ENCODE assay signal across 21 mouse cellular contexts in genomic region chr4:134164591-134164990, GRCm38 (mm10). TPM values are rescaled to one million over a fixed set of nuclear protein-coding genes. Genes with fewer than 3 reads are reported as not detected.
DNase-seq lines count a peak whose midpoint lies in the region; ATAC-seq and TF ChIP-seq lines count a peak whose summit lies in the region.
"Had no signal": no experiment of that assay in that cellular context is flagged by ENCODE, and none has a peak within 500 bp of the region (broad histone marks: within the 10 kb centered on the region; RNA-seq: fewer than 3 reads in every experiment).

No protein-coding gene starts in this region.

- no peak overlapping the region for H3K4me3 ChIP-seq in heart, adult 2 months
- H3K4me3 ChIP-seq in kidney, embryonic 16.5 days (ENCODE audit: low read length): peak overlapping the region; percentile 6; the same call in 1 of the 2 replicates
- no peak overlapping the region for H3K4me3 ChIP-seq in embryonic facial prominence, embryonic 15.5 days (replicated peaks)
- peak overlapping the region; percentile 0; the same call in 1 of the 2 replicates for H3K4me3 ChIP-seq in liver, embryonic 15.5 days (replicated peaks)
- no peak overlapping the region for H3K4me3 ChIP-seq in forebrain, embryonic 10.5 days
- H3K4me3 ChIP-seq: embryonic facial prominence, embryonic 12.5 days; forebrain, embryonic 13.5 days; megakaryocyte, embryonic 14.5 days; neural tube, embryonic 12.5 days had no signal

- no peaks in the 10 kb centered on the region; the same call in 1 of the 2 replicates for H3K79me2 ChIP-seq in heart, adult 2 months (replicated peaks; ENCODE audit: control insufficient read depth, insufficient read depth, low read length)

- 0 out of 2 replicates have a peak overlapping the region, but pooled peaks have one; percentile 21 for H3K4me2 ChIP-seq in kidney, embryonic 16.5 days (replicated peaks; ENCODE audit: low read depth, low read length)
- no peak overlapping the region for H3K4me2 ChIP-seq in embryonic facial prominence, embryonic 15.5 days (replicated peaks)
- peak overlapping the region; percentile 43 for H3K4me2 ChIP-seq in liver, embryonic 15.5 days
- H3K4me2 ChIP-seq: embryonic facial prominence, embryonic 12.5 days; forebrain, embryonic 13.5 days; lung, embryonic 14.5 days; neural tube, embryonic 12.5 days had no signal

- no peak for TF ChIP-seq POLR2A in heart, adult 2 months (IDR thresholded peaks at IDR 0.05; ENCODE audit: insufficient read depth, low read depth, low read length)

- H3K4me1 ChIP-seq in heart, adult 2 months (ENCODE audit: control insufficient read depth, insufficient read depth, low read length): 0 out of 2 replicates have a peak, but pooled peaks cover 1% of the 10 kb centered on the region
- H3K4me1 ChIP-seq in kidney, embryonic 16.5 days (ENCODE audit: insufficient read depth, low read length): no peaks in the 10 kb centered on the region
- H3K4me1 ChIP-seq in embryonic facial prominence, embryonic 15.5 days: 0 out of 2 replicates have a peak, but pooled peaks cover 9% of the 10 kb centered on the region
- peaks cover 24% of the 10 kb centered on the region for H3K4me1 ChIP-seq in liver, embryonic 15.5 days (replicated peaks)
- H3K4me1 ChIP-seq in forebrain, embryonic 10.5 days: no peaks in the 10 kb centered on the region
- H3K4me1 ChIP-seq: embryonic facial prominence, embryonic 12.5 days; forebrain, embryonic 13.5 days; neural tube, embryonic 12.5 days had no signal

- DNase-seq in heart, adult 2 months: no peak
- DNase-seq in heart, postnatal 25 days (ENCODE audit: low spot score): no peak
- DNase-seq in kidney, postnatal 25 days: no peak
- no peak for DNase-seq in adrenal gland, adult 2 months
- no peak for DNase-seq in forebrain, embryonic 10.5 days (ENCODE audit: extremely low spot score, low spot score)
- DNase-seq: cerebellum, postnatal 25 days; layer of hippocampus, adult 9-11 months; lung, embryonic 14.5 days; thymus, adult 18-20 months had no signal

- peak overlapping the region; percentile 41 for H3K27ac ChIP-seq in heart, adult 2 months
- peak overlapping the region; percentile 54 for H3K27ac ChIP-seq in kidney, embryonic 16.5 days (ENCODE audit: low read length)
- 0 out of 2 replicates have a peak overlapping the region, but pooled peaks have one; percentile 63 for H3K27ac ChIP-seq in embryonic facial prominence, embryonic 15.5 days (replicated peaks)
- H3K27ac ChIP-seq in liver, embryonic 15.5 days (replicated peaks): peak overlapping the region; percentile 79
- H3K27ac ChIP-seq in forebrain, embryonic 10.5 days: no peak overlapping the region
- H3K27ac ChIP-seq: embryonic facial prominence, embryonic 12.5 days; forebrain, embryonic 13.5 days; neural tube, embryonic 12.5 days had no signal

- H3K9ac ChIP-seq in heart, adult 2 months (ENCODE audit: low read depth, low read length): no peak overlapping the region
- no peak overlapping the region for H3K9ac ChIP-seq in kidney, embryonic 16.5 days (replicated peaks; ENCODE audit: low read length)
- H3K9ac ChIP-seq in embryonic facial prominence, embryonic 15.5 days: no peak overlapping the region
- no peak overlapping the region for H3K9ac ChIP-seq in liver, embryonic 15.5 days
- H3K9ac ChIP-seq: embryonic facial prominence, embryonic 12.5 days; forebrain, embryonic 13.5 days; lung, embryonic 14.5 days; neural tube, embryonic 12.5 days had no signal

- 90% methylated on average over 6 of the region's 6 CpGs for WGBS in heart, adult 2 months
- 81% methylated on average over 5 of the region's 6 CpGs for WGBS in kidney, embryonic 16.5 days
- 88% methylated on average over 5 of the region's 6 CpGs for WGBS in embryonic facial prominence, embryonic 15.5 days
- WGBS in liver, embryonic 15.5 days (ENCODE audit: insufficient replicate concordance): 69% methylated on average over 5 of the region's 6 CpGs
- WGBS in forebrain, embryonic 10.5 days: 95% methylated on average over 5 of the region's 6 CpGs

- H3K27me3 ChIP-seq in heart, adult 2 months (ENCODE audit: control insufficient read depth, insufficient read depth, low read length): no peaks in the 10 kb centered on the region
- no peaks in the 10 kb centered on the region for H3K27me3 ChIP-seq in kidney, embryonic 16.5 days (ENCODE audit: insufficient read depth, low read length)
- H3K27me3 ChIP-seq in embryonic facial prominence, embryonic 15.5 days: no peaks in the 10 kb centered on the region
- H3K27me3 ChIP-seq in liver, embryonic 15.5 days: no peaks in the 10 kb centered on the region
- H3K27me3 ChIP-seq in forebrain, embryonic 10.5 days (ENCODE audit: poor library complexity, severe bottlenecking): no peaks in the 10 kb centered on the region
- H3K27me3 ChIP-seq: embryonic facial prominence, embryonic 12.5 days; forebrain, embryonic 13.5 days; megakaryocyte, embryonic 14.5 days; neural tube, embryonic 12.5 days had no signal

- ATAC-seq in kidney, embryonic 16.5 days (ENCODE audit: low FRiP score, low TSS enrichment): no peak
- ATAC-seq in embryonic facial prominence, embryonic 15.5 days (ENCODE audit: insufficient number of reproducible peaks, low FRiP score, low TSS enrichment, low read depth): no peak
- 0 out of 2 replicates have a peak, but pooled peaks have one; percentile 9 for ATAC-seq in liver, embryonic 15.5 days (ENCODE audit: insufficient read depth)
- ATAC-seq: forebrain, embryonic 13.5 days had no signal

- H3K36me3 ChIP-seq in heart, adult 2 months (ENCODE audit: control insufficient read depth, insufficient read depth, low read length): peaks cover 11% of the 10 kb centered on the region
- H3K36me3 ChIP-seq in kidney, embryonic 16.5 days (ENCODE audit: insufficient read depth, low read length): peaks cover 7% of the 10 kb centered on the region
- H3K36me3 ChIP-seq in embryonic facial prominence, embryonic 15.5 days: 0 out of 2 replicates have a peak, but pooled peaks cover 4% of the 10 kb centered on the region
- peaks cover 26% of the 10 kb centered on the region for H3K36me3 ChIP-seq in liver, embryonic 15.5 days (replicated peaks)
- H3K36me3 ChIP-seq in forebrain, embryonic 10.5 days (replicated peaks): peaks cover 44% of the 10 kb centered on the region

- intact Hi-C loops in heart, adult 2 months (cut with DNase I): no loop called here
- intact Hi-C loops in heart, postnatal 25 days (cut with DNase I): no loop called here

- no peak for TF ChIP-seq EP300 in heart, adult 2 months (IDR thresholded peaks at IDR 0.05; ENCODE audit: insufficient read depth, low read depth, low read length)

- H3K9me3 ChIP-seq in kidney, embryonic 16.5 days (ENCODE audit: low read length): no peaks in the 10 kb centered on the region
- H3K9me3 ChIP-seq in embryonic facial prominence, embryonic 15.5 days (replicated peaks): no peaks in the 10 kb centered on the region
- no peaks in the 10 kb centered on the region for H3K9me3 ChIP-seq in liver, embryonic 15.5 days (replicated peaks)
- no peaks in the 10 kb centered on the region for H3K9me3 ChIP-seq in forebrain, embryonic 10.5 days
- H3K9me3 ChIP-seq: embryonic facial prominence, embryonic 12.5 days; forebrain, embryonic 13.5 days; megakaryocyte, embryonic 14.5 days; neural tube, embryonic 12.5 days had no signal

- no peak for TF ChIP-seq CTCF in heart, adult 2 months (IDR thresholded peaks at IDR 0.05)

RNA-seq across cellular contexts. Expression of gene Cep85, which starts 22.3 kb away (rescaled TPM):
- total RNA-seq in heart, adult 2 months (2021): 10 to 100 TPM; 54.4 to 63.2 TPM
- 52.2 and 73.7 TPM in 2 replicates for polyA plus RNA-seq in heart, adult 2 months (2012; rRNA removed)
- 10 to 100 TPM; 45.4 to 46.9 TPM for total RNA-seq in heart, postnatal 25 days (2021)
- 112 and 141 TPM in 2 replicates for polyA plus RNA-seq in kidney, embryonic 16.5 days (2015; fragmentation: Nextera tagmentation; extraction: Ambion mirVana)
- 37.4 and 41.8 TPM in 2 replicates for polyA plus RNA-seq in embryonic facial prominence, embryonic 15.5 days (2015; fragmentation: Nextera tagmentation; extraction: Ambion mirVana)
- 37.0 and 37.6 TPM in 2 replicates for polyA plus RNA-seq in liver, embryonic 15.5 days (2015; fragmentation: Nextera tagmentation; extraction: Ambion mirVana)
- 10 to 100 TPM; 14.4 to 17.5 TPM for total RNA-seq in adrenal gland, adult 2 months (2021)
- polyA plus RNA-seq in adrenal gland, adult 2 months (2012; rRNA removed): 27.3 and 36.1 TPM in 2 replicates
- 34.3 and 35.5 TPM in 2 replicates for polyA plus RNA-seq in forebrain, embryonic 10.5 days (2016; fragmentation: Nextera tagmentation; extraction: Ambion mirVana)

RNA-seq across cellular contexts. Expression of gene Sh3bgrl3, which starts 36.0 kb away (rescaled TPM):
- total RNA-seq in heart, adult 2 months (2021): 10 to 100 TPM; 34.3 to 45.7 TPM
- polyA plus RNA-seq in heart, adult 2 months (2012; rRNA removed): 98.9 and 139 TPM in 2 replicates
- total RNA-seq in heart, postnatal 25 days (2021): 10 to 100 TPM; 38.8 to 41.8 TPM
- polyA plus RNA-seq in kidney, embryonic 16.5 days (2015; fragmentation: Nextera tagmentation; extraction: Ambion mirVana): 389 and 435 TPM in 2 replicates
- 470 and 490 TPM in 2 replicates for polyA plus RNA-seq in embryonic facial prominence, embryonic 15.5 days (2015; fragmentation: Nextera tagmentation; extraction: Ambion mirVana)
- 151 and 166 TPM in 2 replicates for polyA plus RNA-seq in liver, embryonic 15.5 days (2015; fragmentation: Nextera tagmentation; extraction: Ambion mirVana)
- 100 to 1,000 TPM in 1 of 2 experiments, 10 to 100 TPM in 1; 99.6 to 109 TPM for total RNA-seq in adrenal gland, adult 2 months (2021)
- 380 and 502 TPM in 2 replicates for polyA plus RNA-seq in adrenal gland, adult 2 months (2012; rRNA removed)
- 267 and 270 TPM in 2 replicates for polyA plus RNA-seq in forebrain, embryonic 10.5 days (2016; fragmentation: Nextera tagmentation; extraction: Ambion mirVana)

RNA-seq across cellular contexts. Expression of gene Gm7534, which starts 38.2 kb away (rescaled TPM):
- not detected for total RNA-seq in heart, adult 2 months (2021)
- not detected in 2 replicates for polyA plus RNA-seq in heart, adult 2 months (2012; rRNA removed)
- not detected for total RNA-seq in heart, postnatal 25 days (2021)
- 0.25 and 0.28 TPM in 2 replicates for polyA plus RNA-seq in kidney, embryonic 16.5 days (2015; fragmentation: Nextera tagmentation; extraction: Ambion mirVana)
- polyA plus RNA-seq in embryonic facial prominence, embryonic 15.5 days (2015; fragmentation: Nextera tagmentation; extraction: Ambion mirVana): 0.07 and 0.20 TPM in 2 replicates
- polyA plus RNA-seq in liver, embryonic 15.5 days (2015; fragmentation: Nextera tagmentation; extraction: Ambion mirVana): not detected in 2 replicates
- not detected for total RNA-seq in adrenal gland, adult 2 months (2021)
- polyA plus RNA-seq in adrenal gland, adult 2 months (2012; rRNA removed): not detected in 2 replicates
- polyA plus RNA-seq in forebrain, embryonic 10.5 days (2016; fragmentation: Nextera tagmentation; extraction: Ambion mirVana): not detected in 2 replicates
- total RNA-seq: adrenal gland, adult 18-20 months; left cerebral cortex, postnatal 14 days; midbrain, postnatal 0 days had no signal
- polyA plus RNA-seq: embryonic facial prominence, embryonic 12.5 days; forebrain, embryonic 13.5 days; hindbrain, embryonic 11.5 days; intestine, embryonic 14.5 days; lung, embryonic 14.5 days; midbrain, postnatal 0 days; neural tube, embryonic 12.5 days had no signal

Comparison
In these comparisons a context has a peak if more than half of its experiments do, and no peak if none do; other contexts are left out.
1. H3K4me3 ChIP-seq: peak in kidney, embryonic 16.5 days (single experiment) and liver, embryonic 15.5 days (single experiment); none in heart, adult 2 months (single experiment), embryonic facial prominence, embryonic 15.5 days (single experiment) and forebrain, embryonic 10.5 days (single experiment).